Mouse (Mus musculus): ENCODE results near the gene Slc39a5. TPM values are rescaled to one million over a fixed set of nuclear protein-coding genes. Genes with fewer than 3 reads are reported as not detected.

Gene Slc39a5
- total and polyA plus RNA-seq, 3 experiments: not detected

DNA sequence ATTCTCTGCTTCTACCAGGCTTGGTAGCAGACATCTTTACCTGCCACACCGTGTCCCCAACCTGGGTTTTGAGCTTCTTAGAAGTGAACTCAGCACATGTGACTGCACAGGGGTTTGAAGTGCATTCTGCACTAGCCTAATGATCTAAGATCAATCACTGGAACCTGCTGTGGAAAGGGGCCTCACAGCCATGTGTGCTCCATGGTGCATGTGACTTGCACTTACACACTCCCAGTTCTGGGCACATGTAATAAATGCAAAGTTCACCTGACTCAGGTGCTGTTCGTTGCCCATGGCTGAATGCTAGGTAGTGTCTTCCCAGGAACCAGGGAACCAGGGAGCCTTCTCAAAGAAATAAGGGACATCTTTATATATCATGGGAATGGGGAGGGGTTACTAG is 32.4 kb upstream of the Slc39a5 start:
- Histone ChIP-seq H3K9me3 (replicated peaks; ENCODE audit: insufficient read depth, low read length) (no peaks in the 10 kb centered on the region), H3K4me3 (ENCODE audit: control insufficient read depth in 1 of 2, insufficient read depth in 1 of 2, low read depth in 2 of 2, low read length in 2 of 2) (no peak overlapping the region), H3K79me2 (ENCODE audit: control insufficient read depth, insufficient read depth, low read length, poor library complexity) (no peaks in the 10 kb centered on the region), H3K27ac (ENCODE audit: control insufficient read depth, low read depth, low read length) (no peak overlapping the region), H3K36me3 (ENCODE audit: control insufficient read depth in 1 of 2, insufficient read depth in 2 of 2, low read length in 2 of 2) (peaks cover 0 to 29% of the 10 kb centered on the region in 2 experiments; a peak in 2 of 4 replicates), H3K9ac (ENCODE audit: control insufficient read depth, low read depth, low read length, poor library complexity, severe bottlenecking) (no peak overlapping the region), H3K27me3 (ENCODE audit: control insufficient read depth in 1 of 2, insufficient read depth in 2 of 2, low read length in 2 of 2) (no peaks in the 10 kb centered on the region), H3K4me1 (ENCODE audit: control insufficient read depth in 1 of 2, insufficient read depth in 2 of 2, low read length in 2 of 2) (no peaks in the 10 kb centered on the region)
- no peak for TF ChIP-seq MXI1 (IDR thresholded peaks at IDR 0.05; ENCODE audit: low read depth, low read length)
- no peak for TF ChIP-seq BHLHE40 (IDR thresholded peaks at IDR 0.05; ENCODE audit: borderline replicate concordance, low read depth, low read length)
- TF ChIP-seq GABPA (IDR thresholded peaks at IDR 0.05; ENCODE audit: low read depth, low read length): no peak
- TF ChIP-seq UBTF (IDR thresholded peaks at IDR 0.05; ENCODE audit: borderline replicate concordance, insufficient read depth, low read depth, low read length): no peak
- DNase-seq (ENCODE audit: low read depth, low spot score): no peak

DNA sequence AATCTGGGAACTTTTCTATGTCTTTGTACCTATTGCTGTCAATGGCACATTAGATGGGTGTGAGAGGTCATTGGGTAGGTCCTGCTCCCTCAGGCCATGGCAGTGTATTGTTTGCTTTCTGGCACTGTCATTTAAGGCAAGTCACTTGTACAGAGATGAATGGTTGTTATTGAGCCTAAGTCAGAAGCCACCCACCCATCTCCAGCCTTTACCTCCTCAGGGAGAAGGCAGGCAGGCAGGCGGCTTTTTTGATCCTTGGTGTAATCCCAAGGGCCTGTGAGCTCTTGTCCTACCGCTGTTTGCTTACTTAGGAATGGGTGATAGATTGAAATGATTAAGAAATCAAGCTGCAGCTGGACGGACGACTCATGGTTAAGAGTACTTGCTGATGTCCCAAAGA is 28.4 kb upstream of the Slc39a5 start:
- no peaks in the 10 kb centered on the region for H3K9me3 ChIP-seq (replicated peaks; ENCODE audit: insufficient read depth, low read length)
- TF ChIP-seq NELFE (IDR thresholded peaks at IDR 0.05; ENCODE audit: low read depth, low read length) (no peak), POLR2A (IDR thresholded peaks at IDR 0.05; ENCODE audit: control insufficient read depth in 1 of 2, insufficient read depth in 1 of 2, low read depth in 1 of 2, low read length in 2 of 2, poor library complexity in 1 of 2) (no peak), USF1 (IDR thresholded peaks at IDR 0.05; ENCODE audit: low read depth, low read length) (no peak), ZKSCAN1 (IDR thresholded peaks at IDR 0.05; ENCODE audit: low read depth, low read length) (no peak), TBP (IDR thresholded peaks at IDR 0.05; ENCODE audit: low read depth, low read length) (no peak), MXI1 (IDR thresholded peaks at IDR 0.05; ENCODE audit: low read depth, low read length) (no peak), SIN3A (IDR thresholded peaks at IDR 0.05; ENCODE audit: low read length) (no peak), KAT2A (conservative IDR thresholded peaks at IDR 0.05; ENCODE audit: low read depth, low read length) (no peak), MAFK (IDR thresholded peaks at IDR 0.05; ENCODE audit: borderline replicate concordance, low read depth, low read length) (no peak), MYC (IDR thresholded peaks at IDR 0.05; ENCODE audit: low read depth, low read length) (no peak), CHD1 (IDR thresholded peaks at IDR 0.05; ENCODE audit: low read depth, low read length) (no peak), CTCF (IDR thresholded peaks at IDR 0.05 in 2 of 3, conservative IDR thresholded peaks at IDR 0.05 in 1 of 3; ENCODE audit: control insufficient read depth in 1 of 3, insufficient read depth in 1 of 3, low read depth in 2 of 3, low read length in 3 of 3, poor library complexity in 1 of 3, severe bottlenecking in 1 of 3) (no peak), ZC3H11A (IDR thresholded peaks at IDR 0.05; ENCODE audit: low read depth, low read length) (no peak), ZMIZ1 (IDR thresholded peaks at IDR 0.05; ENCODE audit: low read depth, low read length) (no peak), BHLHE40 (IDR thresholded peaks at IDR 0.05; ENCODE audit: borderline replicate concordance, low read depth, low read length) (no peak), RAD21 (IDR thresholded peaks at IDR 0.05; ENCODE audit: low read depth, low read length) (no peak), EP300 (IDR thresholded peaks at IDR 0.05; ENCODE audit: low read depth in 1 of 2, low read length in 2 of 2) (no peak), POLR2AphosphoS5 (IDR thresholded peaks at IDR 0.05; ENCODE audit: borderline replicate concordance, low read depth, low read length) (no peak)
- H3K9ac ChIP-seq (ENCODE audit: control insufficient read depth, low read depth, low read length, poor library complexity, severe bottlenecking): no peak overlapping the region
- peaks cover 4 to 10% of the 10 kb centered on the region in 2 experiments; a peak in 3 of 4 replicates for H3K4me1 ChIP-seq (ENCODE audit: control insufficient read depth in 1 of 2, insufficient read depth in 2 of 2, low read length in 2 of 2)
- H3K27me3 ChIP-seq (ENCODE audit: control insufficient read depth in 1 of 2, insufficient read depth in 2 of 2, low read length in 2 of 2): no peaks in the 10 kb centered on the region
- no peaks in the 10 kb centered on the region for H3K79me2 ChIP-seq (ENCODE audit: control insufficient read depth, insufficient read depth, low read length, poor library complexity)
- no peak overlapping the region for H3K4me3 ChIP-seq (ENCODE audit: control insufficient read depth in 1 of 2, insufficient read depth in 1 of 2, low read depth in 2 of 2, low read length in 2 of 2)
- H3K36me3 ChIP-seq (ENCODE audit: control insufficient read depth in 1 of 2, insufficient read depth in 2 of 2, low read length in 2 of 2): peaks cover 12 to 24% of the 10 kb centered on the region in 2 experiments
- no peak for DNase-seq (ENCODE audit: low read depth, low spot score)
- H3K27ac ChIP-seq (ENCODE audit: control insufficient read depth, low read depth, low read length): no peak overlapping the region
